Mouse (Mus musculus): ENCODE measurements at regions not wholly inside any gene's neighbourhood (a gene's known extent, or its start where the extent isn't known, plus 50 kb on each side); places are given as distances from the start of the nearest gene placed in this dataset.
"Not testable (repeated sequence)": the region's sequence is repeated elsewhere in the genome, so short reads cannot be mapped to it uniquely, and the experiment has no call there.

GRCm38 (mm10) chrX:50490477-50490967, 62.2 kb upstream of the Olfr1324 start:
- H3K4me2 ChIP-seq, result not testable (repeated sequence)

More at GRCm38 (mm10) chrX:50490477-50490967, 62.2 kb upstream of the Olfr1324 start:
- H3K27me3 ChIP-seq (replicated peaks); H3K36me3 ChIP-seq; H3K27ac ChIP-seq (replicated peaks); H3K4me1 ChIP-seq; ATAC-seq (ENCODE audit: low FRiP score); H3K9me3 ChIP-seq (replicated peaks); H3K9ac ChIP-seq (replicated peaks); H3K4me3 ChIP-seq (replicated peaks): not testable (repeated sequence)
- 83% methylated on average over 9 of the region's 9 CpGs for WGBS
